Mouse (Mus musculus) stomach, embryonic 15.5 days (tissue): ENCODE measurements around the gene Iars2. TPM values are rescaled to one million over a fixed set of nuclear protein-coding genes. Genes with fewer than 3 reads are reported as not detected.

Experiments
- ATAC-seq: fragments of 200-750 bp; cut with Nextera tagmentation; 2 replicates; pipeline ENCODE4 v1.8.0; 2017; ENCODE audit warnings: low read depth, moderate number of reproducible peaks, moderate TSS enrichment; ENCODE audit not compliant: insufficient read depth, low FRiP score
- H3K27ac ChIP-seq: fragments of 300-500 bp; sonication (generic); 2 replicates; pipeline ENCODE4 v1.5.1; 2015; ENCODE audit warnings: mild to moderate bottlenecking, inconsistent platforms
- H3K27me3 ChIP-seq: fragments of 300-500 bp; sonication (generic); replicated peaks from 2 replicates; pipeline ENCODE4 v1.6.1; 2015; ENCODE audit warnings: inconsistent platforms
- H3K36me3 ChIP-seq: fragments of 300-500 bp; sonication (generic); 2 replicates; pipeline ENCODE4 v1.6.1; 2015; ENCODE audit warnings: inconsistent platforms
- H3K4me1 ChIP-seq: fragments of 300-500 bp; sonication (generic); 2 replicates; pipeline ENCODE4 v1.6.1; 2015; ENCODE audit warnings: inconsistent platforms
- H3K4me2 ChIP-seq: fragments of 300-500 bp; sonication (generic); 2 replicates; pipeline ENCODE4 v1.6.1; 2015; ENCODE audit warnings: mild to moderate bottlenecking, inconsistent platforms
- H3K4me3 ChIP-seq: fragments of 300-500 bp; sonication (generic); replicated peaks from 2 replicates; pipeline ENCODE4 v1.5.1; 2015; ENCODE audit warnings: inconsistent platforms
- H3K9ac ChIP-seq: fragments of 300-500 bp; sonication (generic); 2 replicates; pipeline ENCODE4 v1.6.1; 2015; ENCODE audit warnings: inconsistent platforms
- H3K9me3 ChIP-seq: fragments of 300-500 bp; sonication (generic); 2 replicates; pipeline ENCODE4 v1.6.1; 2016; ENCODE audit warnings: inconsistent platforms
- WGBS: fragments of 180-500 bp; shearing (Covaris S2); methylation state at CpG from one replicate; pipeline ENCODE4 v1.1.7; 2015; 5-methylcytosine and 5-hydroxymethylcytosine counted together
- polyA plus RNA-seq: library from polyadenylated mRNA; unstranded; fragments of >200 nt; fragmentation: Nextera tagmentation; extraction: Ambion mirVana; gene quantifications from 2 replicates; pipeline ENCODE4 v1.2.1, GENCODE M21; 2015

Gene Iars2
- polyA plus RNA-seq, 1 experiment from 2014 or later, result 35.5 TPM

DNA sequence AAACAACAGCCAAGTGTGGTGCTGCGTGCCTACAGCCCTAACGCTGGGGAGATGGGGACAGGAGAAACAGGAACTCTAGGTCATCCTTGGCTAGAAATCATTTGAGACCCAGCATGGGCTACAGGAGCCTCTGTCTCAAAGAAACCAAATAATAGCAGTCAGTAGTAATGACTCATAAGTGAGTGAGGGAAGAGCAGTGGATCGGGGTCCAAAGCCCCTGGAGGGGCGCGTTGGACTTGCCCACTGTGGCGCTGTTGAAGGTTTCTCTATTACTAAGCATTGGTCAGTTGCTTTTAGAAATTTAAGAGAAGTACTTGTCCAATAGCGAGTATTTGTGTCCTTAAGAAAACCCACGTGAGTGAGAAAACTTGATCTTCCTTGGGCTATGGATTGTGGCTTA is 24.2 kb upstream of the Iars2 start:
- Histone ChIP-seq H3K36me3 (peaks cover 40% of the 10 kb centered on the region), H3K4me2 (no peak overlapping the region), H3K4me3 (no peak overlapping the region), H3K9ac (no peak overlapping the region), H3K27me3 (no peaks in the 10 kb centered on the region), H3K9me3 (no peaks in the 10 kb centered on the region), H3K4me1 (no peaks in the 10 kb centered on the region), H3K27ac (no peak overlapping the region)
- no peak for ATAC-seq
- 94% methylated on average over 8 of the region's 8 CpGs for WGBS

GRCm38 (mm10) chr1:185352151-185352550 is 23.0 kb upstream of the Iars2 start:
- Histone ChIP-seq H3K9ac (no peak overlapping the region), H3K27ac (no peak overlapping the region), H3K4me3 (no peak overlapping the region), H3K27me3 (no peaks in the 10 kb centered on the region), H3K36me3 (peaks cover 36% of the 10 kb centered on the region), H3K4me1 (no peaks in the 10 kb centered on the region), H3K4me2 (no peak overlapping the region), H3K9me3 (no peaks in the 10 kb centered on the region)
- ATAC-seq, result no peak
- WGBS, result 85% methylated on average over 12 of the region's 12 CpGs

GRCm38 (mm10) chr1:185350611-185351010 is 21.4 kb upstream of the Iars2 start:
- Histone ChIP-seq H3K27ac (no peak overlapping the region), H3K9ac (no peak overlapping the region), H3K4me2 (no peak overlapping the region), H3K4me3 (no peak overlapping the region), H3K4me1 (no peaks in the 10 kb centered on the region), H3K36me3 (peaks cover 43% of the 10 kb centered on the region), H3K9me3 (no peaks in the 10 kb centered on the region), H3K27me3 (no peaks in the 10 kb centered on the region)
- no peak for ATAC-seq
- 92% methylated on average over 4 of the region's 4 CpGs for WGBS

DNA sequence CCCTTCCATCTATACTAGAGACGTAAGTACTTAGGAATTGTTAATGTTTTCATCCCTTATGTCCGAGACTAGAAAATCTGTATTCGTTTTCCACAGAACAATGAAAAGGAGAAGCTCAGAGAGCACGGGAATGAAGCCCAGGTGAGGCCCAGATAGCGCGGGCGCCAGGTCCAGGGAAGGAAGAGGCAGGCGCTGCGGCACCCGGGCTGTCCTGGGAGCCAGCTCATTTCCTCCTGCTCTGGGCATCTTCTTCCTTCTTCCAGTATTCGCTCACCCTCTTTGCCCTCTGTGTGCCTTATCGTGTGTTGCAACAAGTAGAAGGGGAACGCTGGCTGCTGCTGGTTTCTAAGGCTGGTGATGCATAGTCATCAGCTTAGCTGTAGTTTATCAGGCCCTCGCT is 20.5 kb upstream of the Iars2 start:
- peaks cover 40% of the 10 kb centered on the region for H3K36me3 ChIP-seq
- no peaks in the 10 kb centered on the region for H3K9me3 ChIP-seq
- no peak for ATAC-seq
- no peak overlapping the region for H3K9ac ChIP-seq
- no peak overlapping the region for H3K4me2 ChIP-seq
- no peaks in the 10 kb centered on the region for H3K27me3 ChIP-seq
- WGBS, result 91% methylated on average over 14 of the region's 14 CpGs
- H3K27ac ChIP-seq, result no peak overlapping the region
- H3K4me1 ChIP-seq, result no peaks in the 10 kb centered on the region
- H3K4me3 ChIP-seq, result no peak overlapping the region

GRCm38 (mm10) chr1:185346188-185346587 is 17.0 kb upstream of the Iars2 start:
- Histone ChIP-seq H3K9me3 (no peaks in the 10 kb centered on the region), H3K36me3 (peaks cover 34% of the 10 kb centered on the region), H3K9ac (no peak overlapping the region), H3K27me3 (no peaks in the 10 kb centered on the region), H3K4me1 (no peaks in the 10 kb centered on the region), H3K4me2 (no peak overlapping the region), H3K27ac (no peak overlapping the region), H3K4me3 (no peak overlapping the region)
- ATAC-seq, result no peak
- 68% methylated on average over 10 of the region's 10 CpGs for WGBS

DNA sequence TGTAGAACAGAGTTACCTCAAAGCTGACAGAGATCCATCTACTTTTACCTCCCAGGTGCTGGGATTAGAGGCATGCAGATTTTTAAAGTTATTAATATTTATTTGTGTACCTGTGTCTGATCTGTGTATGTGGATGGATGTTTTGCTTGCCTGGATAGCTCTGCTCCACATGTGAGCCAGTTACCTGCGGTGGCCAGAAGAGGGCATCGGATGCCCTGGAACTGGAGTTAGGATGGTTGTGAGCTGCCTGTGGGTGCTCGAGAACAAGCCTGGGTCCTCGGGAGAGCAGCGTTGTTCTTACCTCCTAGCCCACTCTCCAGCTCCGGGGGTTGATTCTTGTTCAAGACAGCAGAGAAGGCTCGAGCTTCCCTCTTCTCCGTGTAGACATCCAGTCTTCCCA is 14.2 kb upstream of the Iars2 start:
- 85% methylated on average over 8 of the region's 8 CpGs for WGBS
- Histone ChIP-seq H3K4me2 (no peak overlapping the region), H3K9ac (no peak overlapping the region), H3K36me3 (peaks cover 35% of the 10 kb centered on the region), H3K9me3 (no peaks in the 10 kb centered on the region), H3K27me3 (no peaks in the 10 kb centered on the region), H3K4me3 (no peak overlapping the region), H3K4me1 (no peaks in the 10 kb centered on the region), H3K27ac (no peak overlapping the region)
- ATAC-seq, result no peak

GRCm38 (mm10) chr1:185342441-185342840 is 13.2 kb upstream of the Iars2 start:
- H3K9me3 ChIP-seq, result no peaks in the 10 kb centered on the region
- H3K9ac ChIP-seq, result no peak overlapping the region
- no peak overlapping the region for H3K27ac ChIP-seq
- no peak overlapping the region for H3K4me3 ChIP-seq
- H3K27me3 ChIP-seq, result no peaks in the 10 kb centered on the region
- no peak overlapping the region for H3K4me2 ChIP-seq
- peaks cover 35% of the 10 kb centered on the region for H3K36me3 ChIP-seq
- WGBS, result 89% methylated on average over 4 of the region's 4 CpGs
- no peak for ATAC-seq
- no peaks in the 10 kb centered on the region for H3K4me1 ChIP-seq

- 0 out of 2 replicates have a peak, but pooled peaks cover 7% of the 10 kb centered on the region for H3K4me1 ChIP-seq
- H3K9ac ChIP-seq, result no peak overlapping the region
- peaks cover 15% of the 10 kb centered on the region; the same call in 1 of the 2 replicates for H3K36me3 ChIP-seq
- H3K4me3 ChIP-seq, result no peak overlapping the region
- ATAC-seq, result no peak; the same call in 1 of the 2 replicates
- H3K4me2 ChIP-seq, result no peak overlapping the region
- WGBS, result 36% methylated on average over 3 of the region's 3 CpGs
- peak overlapping the region; percentile 22; the same call in 1 of the 2 replicates for H3K27ac ChIP-seq
- H3K9me3 ChIP-seq, result no peaks in the 10 kb centered on the region
- no peaks in the 10 kb centered on the region for H3K27me3 ChIP-seq
Measured at GRCm38 (mm10) chr1:185336535-185336934, 7.3 kb upstream of the Iars2 start.

GRCm38 (mm10) chr1:185335231-185335765 is 6.1 kb upstream of the Iars2 start:
- H3K9ac ChIP-seq, result no peak overlapping the region
- H3K4me1 ChIP-seq, result 0 out of 2 replicates have a peak, but pooled peaks cover 7% of the 10 kb centered on the region
- no peak overlapping the region for H3K4me3 ChIP-seq
- no peaks in the 10 kb centered on the region for H3K27me3 ChIP-seq
- H3K27ac ChIP-seq, result no peak overlapping the region
- no peaks in the 10 kb centered on the region for H3K9me3 ChIP-seq
- WGBS, result 79% methylated on average over 6 of the region's 6 CpGs
- peaks cover 8% of the 10 kb centered on the region; the same call in 1 of the 2 replicates for H3K36me3 ChIP-seq
- no peak for ATAC-seq
- H3K4me2 ChIP-seq, result no peak overlapping the region

GRCm38 (mm10) chr1:185334136-185334535 is 4.9 kb upstream of the Iars2 start:
- Histone ChIP-seq H3K9ac (no peak overlapping the region), H3K4me3 (no peak overlapping the region), H3K9me3 (no peaks in the 10 kb centered on the region), H3K4me1 (0 out of 2 replicates have a peak, but pooled peaks cover 7% of the 10 kb centered on the region), H3K36me3 (no peaks in the 10 kb centered on the region), H3K27ac (no peak overlapping the region), H3K4me2 (no peak overlapping the region), H3K27me3 (no peaks in the 10 kb centered on the region)
- ATAC-seq, result no peak
- 89% methylated on average over 4 of the region's 4 CpGs for WGBS

- Histone ChIP-seq H3K4me2 (no peak overlapping the region), H3K27me3 (no peaks in the 10 kb centered on the region), H3K36me3 (no peaks in the 10 kb centered on the region), H3K4me3 (no peak overlapping the region), H3K4me1 (0 out of 2 replicates have a peak, but pooled peaks cover 7% of the 10 kb centered on the region), H3K9me3 (no peaks in the 10 kb centered on the region), H3K27ac (no peak overlapping the region), H3K9ac (no peak overlapping the region)
- no peak for ATAC-seq
- WGBS, result 78% methylated on average over 5 of the region's 5 CpGs
Measured at GRCm38 (mm10) chr1:185333651-185334050, 4.5 kb upstream of the Iars2 start.

DNA sequence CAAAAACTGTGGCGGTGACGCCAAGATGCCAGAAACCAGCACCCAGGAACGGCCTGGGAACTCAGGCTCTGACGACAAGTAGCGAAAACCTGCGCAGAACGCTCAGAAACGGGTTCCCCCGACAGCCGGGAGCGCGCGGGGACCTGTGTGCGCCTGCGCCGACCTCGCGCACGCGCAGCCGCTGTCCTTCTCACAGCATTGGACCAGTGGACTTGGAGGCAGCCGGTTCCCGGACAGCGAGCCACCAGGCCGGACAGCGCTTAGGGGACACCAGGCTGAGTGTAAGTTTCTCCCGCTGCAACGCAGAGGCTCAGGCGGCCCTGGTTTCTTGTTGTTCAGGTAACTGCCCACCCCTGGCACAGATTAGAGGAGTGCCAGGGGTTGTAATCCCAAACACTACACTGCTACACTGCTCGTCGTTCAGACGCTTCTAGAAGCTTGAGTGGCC is 2.8 kb upstream of the Iars2 start, which contains the start of gene Bpnt1:
Gene Bpnt1, plus strand, starts transcription at position 167 of the 448 bp plus-strand sequence.
- H3K9ac ChIP-seq, result peak within 1 kb of the TSS; percentile 69; the same call in 1 of the 2 replicates
- H3K36me3 ChIP-seq, result no peaks in the 10 kb centered on the region
- H3K27me3 ChIP-seq, result no peaks in the 10 kb centered on the region
- peak within 1 kb of the TSS; percentile 71 for H3K4me3 ChIP-seq
- peak within 1 kb of the TSS; percentile 71 for H3K4me2 ChIP-seq
- under 1% methylated on average over 32 of the region's 32 CpGs for WGBS
- no peaks in the 10 kb centered on the region for H3K9me3 ChIP-seq
- ATAC-seq, result peak; percentile 86
- peak within 1 kb of the TSS; percentile 88 for H3K27ac ChIP-seq
- H3K4me1 ChIP-seq, result 0 out of 2 replicates have a peak, but pooled peaks cover 11% of the 10 kb centered on the region
